Mouse (Mus musculus): ENCODE data around the gene Csrp2. TPM values are rescaled to one million over a fixed set of nuclear protein-coding genes. Genes with fewer than 3 reads are reported as not detected.

Csrp2 gene
- polyA plus RNA-seq (2016; fragmentation: Nextera tagmentation; extraction: Ambion mirVana) = 150 and 151 TPM in 2 replicates

- peak; percentile 95 for ATAC-seq (ENCODE audit: low FRiP score, low read depth)
- peak within 1 kb of the TSS; percentile 65 for H3K4me3 ChIP-seq
- H3K4me1 ChIP-seq = peaks cover 23% of the 10 kb centered on the region
- no peaks in the 10 kb centered on the region for H3K36me3 ChIP-seq
- H3K27me3 ChIP-seq (replicated peaks) = no peaks in the 10 kb centered on the region
- peak within 1 kb of the TSS; percentile 74 for H3K4me2 ChIP-seq (replicated peaks)
- WGBS = under 1% methylated on average over 67 of the region's 67 CpGs
- H3K27ac ChIP-seq = peak within 1 kb of the TSS; percentile 76
- H3K9me3 ChIP-seq = no peaks in the 10 kb centered on the region
- H3K9ac ChIP-seq = peak within 1 kb of the TSS; percentile 78
These were observed at the start of gene Csrp2 for GRCm38 (mm10) chr10:110919531-110920343. TSS of gene Csrp2 (plus strand) at chr10:110919789.

GRCm38 (mm10) chr10:110874853-110875252 is 44.7 kb upstream of the Csrp2 start:
- peaks cover 6% of the 10 kb centered on the region; the same call in 1 of the 2 replicates for H3K4me1 ChIP-seq
- no peak overlapping the region for H3K27ac ChIP-seq
- WGBS = 91% methylated on average over 8 of the region's 8 CpGs
- H3K27me3 ChIP-seq (replicated peaks) = no peaks in the 10 kb centered on the region
- ATAC-seq (ENCODE audit: low FRiP score, low read depth) = no peak
- no peaks in the 10 kb centered on the region for H3K36me3 ChIP-seq
- H3K4me2 ChIP-seq (replicated peaks) = no peak overlapping the region
- H3K9ac ChIP-seq = no peak overlapping the region
- H3K4me3 ChIP-seq = no peak overlapping the region
- no peaks in the 10 kb centered on the region for H3K9me3 ChIP-seq

DNA sequence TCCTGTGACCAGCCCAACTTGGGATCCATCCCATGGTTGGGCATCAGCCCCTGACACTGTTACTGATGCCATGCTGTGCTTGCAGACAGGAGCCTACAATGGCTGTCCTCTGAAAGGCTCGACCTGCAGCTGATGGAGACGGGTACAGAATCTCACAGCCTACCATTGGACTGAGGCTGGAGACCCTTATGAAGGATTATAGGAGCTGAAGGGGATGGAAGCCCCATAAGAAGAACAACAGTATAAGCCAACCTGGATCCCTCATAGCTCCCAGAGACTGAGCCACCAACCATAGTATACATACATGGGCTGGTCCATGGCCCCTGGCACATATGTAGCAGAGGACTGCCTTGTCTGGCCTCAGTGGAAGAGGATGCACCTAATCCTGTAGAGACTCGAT is 42.6 kb upstream of the Csrp2 start:
- Histone ChIP-seq H3K4me3 (no peak overlapping the region), H3K36me3 (no peaks in the 10 kb centered on the region), H3K9me3 (no peaks in the 10 kb centered on the region), H3K9ac (no peak overlapping the region), H3K27me3 (replicated peaks) (no peaks in the 10 kb centered on the region), H3K4me1 (peaks cover 6% of the 10 kb centered on the region; the same call in 1 of the 2 replicates), H3K27ac (no peak overlapping the region), H3K4me2 (replicated peaks) (no peak overlapping the region)
- WGBS = 83% methylated on average over 3 of the region's 3 CpGs
- ATAC-seq (ENCODE audit: low FRiP score, low read depth) = no peak

GRCm38 (mm10) chr10:110877851-110878250 is 41.7 kb upstream of the Csrp2 start:
- Histone ChIP-seq H3K9me3 (no peaks in the 10 kb centered on the region), H3K36me3 (no peaks in the 10 kb centered on the region), H3K4me1 (peaks cover 6% of the 10 kb centered on the region; the same call in 1 of the 2 replicates), H3K4me2 (replicated peaks) (no peak overlapping the region), H3K9ac (no peak overlapping the region), H3K27me3 (replicated peaks) (no peaks in the 10 kb centered on the region), H3K27ac (no peak overlapping the region), H3K4me3 (no peak overlapping the region)
- 83% methylated on average over 8 of the region's 8 CpGs for WGBS
- no peak for ATAC-seq (ENCODE audit: low FRiP score, low read depth)

GRCm38 (mm10) chr10:110878641-110879040 is 40.9 kb upstream of the Csrp2 start:
- 33% methylated on average over 5 of the region's 5 CpGs for WGBS

DNA sequence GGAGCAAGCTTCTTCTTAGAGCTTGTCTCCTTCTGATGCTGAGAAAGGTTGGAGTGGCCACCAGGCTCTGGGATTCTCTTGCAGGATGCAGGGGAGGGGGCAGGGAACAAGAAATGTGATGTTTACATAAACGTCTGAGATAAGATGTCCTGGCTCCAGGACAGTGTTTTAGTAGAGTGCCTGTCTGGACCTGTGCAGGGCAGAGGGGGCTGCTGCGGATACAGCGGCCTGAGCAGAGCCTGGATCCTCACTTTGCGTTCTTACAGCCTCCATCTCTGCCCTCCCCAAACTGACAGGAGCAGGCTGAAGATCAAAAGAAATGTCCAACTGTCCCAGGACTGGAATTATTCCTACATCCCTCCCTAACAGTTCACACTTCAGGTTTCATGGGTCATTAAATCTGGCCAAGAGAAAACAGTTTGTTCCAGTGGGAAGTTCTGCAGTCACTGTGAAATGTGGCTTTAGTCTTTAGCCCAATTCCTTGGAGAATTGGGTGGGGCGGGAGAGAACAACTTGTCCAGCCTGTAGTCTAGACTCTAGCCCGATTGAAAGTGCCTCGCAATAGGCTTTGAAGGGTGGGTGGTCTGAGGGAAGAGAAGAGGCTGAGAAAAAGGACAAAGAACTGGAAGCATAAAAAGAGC is 40.0 kb upstream of the Csrp2 start:
- Histone ChIP-seq H3K4me3 (no peak overlapping the region), H3K9me3 (no peaks in the 10 kb centered on the region), H3K4me2 (replicated peaks) (no peak overlapping the region), H3K27ac (no peak overlapping the region), H3K4me1 (peaks cover 6% of the 10 kb centered on the region; the same call in 1 of the 2 replicates), H3K27me3 (replicated peaks) (no peaks in the 10 kb centered on the region), H3K36me3 (no peaks in the 10 kb centered on the region), H3K9ac (no peak overlapping the region)
- WGBS = 10% methylated on average over 7 of the region's 7 CpGs
- no peak for ATAC-seq (ENCODE audit: low FRiP score, low read depth)

More at GRCm38 (mm10) chr10:110878641-110879040, 40.9 kb upstream of the Csrp2 start:
- H3K4me2 ChIP-seq (replicated peaks) = no peak overlapping the region
- H3K27me3 ChIP-seq (replicated peaks) = no peaks in the 10 kb centered on the region
- H3K9ac ChIP-seq = no peak overlapping the region
- no peaks in the 10 kb centered on the region for H3K36me3 ChIP-seq
- no peaks in the 10 kb centered on the region for H3K9me3 ChIP-seq
- H3K4me3 ChIP-seq = no peak overlapping the region
- H3K27ac ChIP-seq = no peak overlapping the region
- H3K4me1 ChIP-seq = peaks cover 6% of the 10 kb centered on the region; the same call in 1 of the 2 replicates
- ATAC-seq (ENCODE audit: low FRiP score, low read depth) = no peak

GRCm38 (mm10) chr10:110881346-110881745 is 38.2 kb upstream of the Csrp2 start:
- H3K4me1 ChIP-seq = peaks cover 6% of the 10 kb centered on the region; the same call in 1 of the 2 replicates
- WGBS = 73% methylated on average over 7 of the region's 7 CpGs
- H3K27me3 ChIP-seq (replicated peaks) = no peaks in the 10 kb centered on the region
- H3K4me2 ChIP-seq (replicated peaks) = no peak overlapping the region
- no peak overlapping the region for H3K4me3 ChIP-seq
- H3K36me3 ChIP-seq = no peaks in the 10 kb centered on the region
- no peaks in the 10 kb centered on the region for H3K9me3 ChIP-seq
- H3K9ac ChIP-seq = no peak overlapping the region
- ATAC-seq (ENCODE audit: low FRiP score, low read depth) = no peak
- no peak overlapping the region for H3K27ac ChIP-seq

GRCm38 (mm10) chr10:110882701-110883100 is 36.9 kb upstream of the Csrp2 start:
- no peaks in the 10 kb centered on the region for H3K9me3 ChIP-seq
- no peaks in the 10 kb centered on the region for H3K36me3 ChIP-seq
- no peak overlapping the region for H3K9ac ChIP-seq
- no peak for ATAC-seq (ENCODE audit: low FRiP score, low read depth)
- no peak overlapping the region for H3K4me3 ChIP-seq
- H3K27me3 ChIP-seq (replicated peaks) = no peaks in the 10 kb centered on the region
- no peak overlapping the region for H3K27ac ChIP-seq
- H3K4me2 ChIP-seq (replicated peaks) = no peak overlapping the region
- H3K4me1 ChIP-seq = peaks cover 6% of the 10 kb centered on the region; the same call in 1 of the 2 replicates

- Histone ChIP-seq H3K4me3 (no peak overlapping the region), H3K36me3 (no peaks in the 10 kb centered on the region), H3K9me3 (no peaks in the 10 kb centered on the region), H3K27ac (no peak overlapping the region), H3K4me1 (no peaks in the 10 kb centered on the region), H3K27me3 (replicated peaks) (no peaks in the 10 kb centered on the region), H3K4me2 (replicated peaks) (no peak overlapping the region), H3K9ac (no peak overlapping the region)
- ATAC-seq (ENCODE audit: low FRiP score, low read depth) = no peak
- 76% methylated on average over 7 of the region's 7 CpGs for WGBS
These were observed 28.8 kb upstream of the Csrp2 start for GRCm38 (mm10) chr10:110890656-110891272.

DNA sequence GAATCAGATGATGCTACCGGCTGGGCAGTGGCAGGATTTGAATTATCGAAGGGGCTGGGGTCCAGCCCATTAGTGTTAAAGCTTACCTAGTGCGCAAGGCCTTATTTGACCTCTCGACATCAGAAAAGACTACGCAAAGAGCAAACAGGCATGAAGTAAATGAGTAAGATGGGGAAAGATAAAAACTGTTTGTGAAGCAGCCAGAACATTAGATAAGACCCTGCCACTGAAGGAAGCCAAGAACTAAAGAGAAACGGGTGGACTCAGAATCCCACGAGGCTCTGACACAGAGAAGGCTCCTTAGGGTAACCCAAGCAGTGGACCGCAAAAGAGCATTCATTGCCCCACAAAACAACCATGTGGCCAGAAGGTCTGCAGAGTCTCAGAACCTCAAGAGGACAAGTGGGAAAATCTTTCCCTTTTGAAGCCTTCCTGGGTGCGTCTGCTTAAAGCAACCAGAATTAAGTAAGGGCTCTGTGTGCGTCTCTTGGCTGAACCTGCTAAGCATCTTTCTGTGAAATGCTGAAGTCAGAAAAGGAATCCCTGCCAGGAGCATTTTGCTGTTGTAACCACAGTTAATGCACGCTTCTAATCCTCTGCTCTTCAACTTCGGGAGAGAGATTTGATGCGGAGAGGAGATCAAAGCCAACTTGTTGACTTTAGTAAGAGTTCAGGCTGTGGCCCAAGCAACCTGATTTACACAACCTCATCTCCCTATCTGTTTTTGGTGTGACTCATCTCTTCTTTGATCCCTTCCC is 19.7 kb upstream of the Csrp2 start:
- Histone ChIP-seq H3K9ac (no peak overlapping the region), H3K4me3 (no peak overlapping the region), H3K27ac (no peak overlapping the region), H3K27me3 (replicated peaks) (no peaks in the 10 kb centered on the region), H3K4me2 (replicated peaks) (no peak overlapping the region), H3K36me3 (no peaks in the 10 kb centered on the region), H3K9me3 (no peaks in the 10 kb centered on the region), H3K4me1 (no peaks in the 10 kb centered on the region)
- ATAC-seq (ENCODE audit: low FRiP score, low read depth) = no peak
- 84% methylated on average over 13 of the region's 13 CpGs for WGBS

- 99% methylated on average over 3 of the region's 3 CpGs for WGBS
- no peak overlapping the region for H3K27ac ChIP-seq
- no peak overlapping the region for H3K4me2 ChIP-seq (replicated peaks)
- no peaks in the 10 kb centered on the region for H3K36me3 ChIP-seq
- no peak overlapping the region for H3K4me3 ChIP-seq
- no peaks in the 10 kb centered on the region for H3K27me3 ChIP-seq (replicated peaks)
- H3K9ac ChIP-seq = no peak overlapping the region
- H3K9me3 ChIP-seq = no peaks in the 10 kb centered on the region
- no peak for ATAC-seq (ENCODE audit: low FRiP score, low read depth)
- no peaks in the 10 kb centered on the region for H3K4me1 ChIP-seq
These were observed 15.7 kb upstream of the Csrp2 start for GRCm38 (mm10) chr10:110903862-110904261.

Data from neural tube, embryonic 12.5 days (tissue).